Mouse (Mus musculus) urinary bladder, postnatal 25 days (tissue): ENCODE data around the gene Fam221b.

Experiments used
- DNase-seq: peaks from one replicate; pipeline ENCODE4 v3.0.0; 2022; ENCODE audit warnings: low spot score

Gene Fam221b

DNA sequence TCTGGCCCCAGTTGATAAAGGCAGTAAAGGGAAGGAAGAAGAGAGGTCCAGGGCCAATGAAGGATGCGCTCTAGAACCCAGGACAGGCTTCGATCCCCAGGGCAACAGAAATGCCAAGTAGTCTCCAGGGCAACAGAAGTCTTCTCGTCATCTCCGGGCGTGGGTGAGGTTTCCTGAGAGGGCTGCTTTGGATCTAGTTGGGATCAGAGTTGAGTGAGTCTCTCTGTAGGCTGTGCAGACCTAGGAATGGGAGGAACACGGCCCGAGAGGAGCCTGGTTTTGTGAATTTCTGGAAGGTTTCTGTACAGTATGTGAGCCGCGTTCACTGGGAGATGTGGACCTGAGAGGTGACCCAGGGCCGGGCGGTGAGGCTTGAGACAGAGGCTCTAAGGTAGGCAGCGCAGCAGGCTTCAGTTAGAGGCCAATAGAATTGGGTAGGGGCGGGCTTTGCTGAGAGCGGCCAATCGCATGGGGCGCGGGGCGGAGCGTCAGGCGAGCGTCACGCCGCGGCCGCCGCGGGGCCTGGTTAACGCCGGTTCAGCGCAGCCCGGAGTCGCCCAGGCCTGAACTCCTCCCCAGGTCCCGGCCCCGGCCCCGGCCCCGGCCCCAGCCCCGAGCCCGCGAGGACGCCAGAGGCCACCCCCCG is at the start of gene Fam221b, which contains the start of gene Tmem8b:
TSS of gene Fam221b (minus strand) at position 364 of the 646 bp plus-strand sequence.
TSS of gene Tmem8b (plus strand) at position 190 of the 646 bp plus-strand sequence.
- peak; percentile 83 for DNase-seq

DNA sequence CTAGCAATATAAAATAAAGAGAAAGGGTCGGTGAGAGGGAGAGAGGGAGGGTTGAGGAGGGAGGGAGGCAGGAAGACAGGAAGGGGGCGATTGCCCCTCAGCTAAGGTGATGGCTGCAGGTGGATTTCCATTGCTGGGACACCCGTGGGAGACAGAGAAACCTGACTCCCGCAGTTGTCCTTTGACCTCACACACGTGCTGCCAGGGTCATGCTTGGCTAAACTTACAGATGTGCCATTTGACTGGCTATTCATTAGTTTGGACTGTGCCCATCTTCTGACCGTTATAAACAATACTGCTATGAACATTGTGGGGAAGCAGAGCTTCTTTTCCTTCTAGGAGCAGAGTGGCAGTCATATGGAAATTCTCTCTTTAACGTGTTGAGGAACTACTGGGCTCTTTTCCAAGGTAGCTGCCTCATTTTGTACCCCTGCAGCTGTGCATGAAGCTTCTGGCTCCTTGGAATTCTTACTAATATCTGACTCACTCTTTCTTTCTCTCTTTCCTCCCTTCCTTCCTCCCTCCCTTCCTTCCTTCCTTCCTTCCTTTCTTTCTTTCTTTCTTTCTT is 44.8 kb upstream of the Fam221b start:
- DNase-seq = no peak

DNA sequence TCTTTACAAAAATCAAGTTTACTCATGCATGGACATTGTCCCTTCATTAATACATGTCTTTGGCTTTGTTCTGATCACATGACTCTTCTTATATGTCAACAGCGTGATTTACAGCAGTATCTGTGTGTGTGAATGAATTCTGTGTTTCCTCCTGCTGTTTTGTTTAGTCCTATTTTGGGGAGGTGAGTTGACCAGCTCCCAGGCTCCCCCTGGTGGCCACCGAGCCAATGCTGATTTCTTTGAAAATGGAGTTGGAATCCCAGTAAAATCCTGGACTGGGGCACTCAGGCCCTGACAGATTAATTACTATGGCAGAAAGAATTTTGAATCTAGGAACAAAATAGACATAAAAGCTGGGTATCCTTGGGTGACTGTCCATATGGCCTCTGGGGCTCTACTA is 42.9 kb upstream of the Fam221b start:
- peak; percentile 89 for DNase-seq

DNA sequence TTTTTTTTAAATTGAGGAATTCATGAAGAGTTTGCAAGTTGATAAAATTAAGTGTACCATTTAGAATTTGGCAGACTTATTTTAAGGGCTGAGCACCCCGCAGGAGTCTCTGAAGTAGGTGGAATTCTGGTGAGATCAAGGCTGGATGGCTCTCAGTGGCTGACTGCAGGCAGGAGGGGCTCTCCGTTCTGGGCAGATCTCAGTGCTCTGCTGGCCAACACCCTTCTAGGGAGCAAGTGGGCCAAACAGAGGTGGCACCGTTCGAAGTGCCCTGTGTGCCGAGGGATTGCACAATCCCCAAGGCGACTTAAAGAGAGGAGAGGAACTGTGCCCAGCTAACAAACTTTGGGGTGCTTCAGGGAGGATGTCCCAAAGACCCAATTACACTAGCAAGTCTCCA is 40.9 kb upstream of the Fam221b start, which contains the start of gene Olfr71:
TSS of gene Olfr71 (minus strand) at position 387 of the 400 bp plus-strand sequence.
- DNase-seq = no peak

DNA sequence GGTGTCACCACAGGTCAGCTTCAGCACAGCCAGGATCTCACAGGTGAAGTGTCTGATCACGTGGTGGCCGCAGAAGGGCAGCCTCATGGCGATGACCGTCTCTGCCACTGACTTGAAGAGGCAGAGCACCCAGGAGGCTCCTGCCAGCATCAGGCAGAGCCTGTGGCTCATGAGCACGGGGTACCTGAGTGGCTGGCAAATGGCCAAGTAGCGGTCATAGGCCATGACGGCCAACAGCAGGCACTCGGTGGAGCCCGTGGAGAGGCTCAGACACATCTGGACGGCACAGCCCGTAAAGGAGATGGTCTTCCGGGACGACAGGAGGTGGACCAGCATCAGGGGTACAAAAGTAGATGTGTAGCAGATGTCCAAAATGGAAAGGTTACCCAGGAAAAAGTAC is 37.0 kb upstream of the Fam221b start:
- DNase-seq = no peak

DNA sequence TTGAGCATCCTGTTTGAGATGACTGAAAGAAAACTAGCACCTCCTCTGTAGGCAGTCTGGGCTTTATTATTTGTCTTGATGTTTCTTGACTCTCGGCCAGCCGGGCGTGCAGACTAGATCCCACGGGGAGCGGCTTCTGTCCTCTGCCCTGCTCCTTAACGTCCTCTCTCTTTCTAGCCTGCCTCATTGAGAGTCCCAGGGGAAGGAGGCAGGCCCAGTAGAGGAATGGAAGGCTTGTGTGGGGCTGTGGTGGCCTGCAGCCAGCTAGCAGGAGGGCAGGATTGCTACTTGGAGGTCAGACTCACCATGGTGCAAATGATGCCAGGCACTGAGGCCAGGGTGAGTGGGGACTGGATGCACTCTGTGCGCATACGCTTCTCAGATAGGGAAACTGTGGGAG is 34.9 kb upstream of the Fam221b start:
- no peak for DNase-seq

DNA sequence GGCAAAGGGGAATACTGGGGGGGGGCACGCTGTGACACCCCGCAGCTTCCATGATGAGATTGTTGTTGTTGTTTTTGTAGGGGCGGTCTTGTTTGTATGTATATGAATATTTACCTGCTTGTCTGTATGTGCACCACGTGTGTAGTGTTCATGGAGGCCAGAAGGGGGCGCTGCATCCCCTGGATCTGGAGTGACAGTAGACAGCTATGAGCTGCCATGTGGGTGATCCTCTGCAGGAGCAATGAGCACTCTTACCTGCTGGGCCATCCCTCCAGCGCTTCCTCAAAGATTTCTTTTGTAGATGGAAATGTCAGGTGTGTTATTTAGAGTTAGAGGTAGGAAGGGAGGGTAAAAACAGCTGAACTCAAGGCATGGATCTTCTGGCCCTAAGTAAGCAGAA is 34.5 kb upstream of the Fam221b start:
- no peak for DNase-seq

DNA sequence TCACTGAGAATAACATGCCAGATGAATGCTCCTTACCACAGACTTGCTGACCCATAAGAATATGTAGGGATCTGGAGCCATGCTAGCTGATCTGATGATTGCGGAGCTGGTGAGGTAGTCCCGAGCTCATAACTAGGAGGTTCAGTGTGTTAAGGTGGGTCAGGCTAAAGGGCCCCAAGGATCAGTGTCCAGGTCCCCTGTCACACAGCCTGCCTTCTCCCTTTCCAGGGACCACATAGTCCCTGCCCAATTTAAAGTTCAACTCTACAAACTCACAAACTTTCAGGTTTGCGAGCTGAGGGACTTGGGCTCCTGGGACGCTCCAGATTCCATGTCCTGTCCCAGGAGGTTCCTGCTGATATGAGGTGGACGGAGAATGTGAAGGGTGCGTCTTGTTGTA is 31.8 kb upstream of the Fam221b start, which contains the start of gene Olfr70:
TSS of gene Olfr70 (minus strand) at position 101 of the 400 bp plus-strand sequence.
- no peak for DNase-seq

DNA sequence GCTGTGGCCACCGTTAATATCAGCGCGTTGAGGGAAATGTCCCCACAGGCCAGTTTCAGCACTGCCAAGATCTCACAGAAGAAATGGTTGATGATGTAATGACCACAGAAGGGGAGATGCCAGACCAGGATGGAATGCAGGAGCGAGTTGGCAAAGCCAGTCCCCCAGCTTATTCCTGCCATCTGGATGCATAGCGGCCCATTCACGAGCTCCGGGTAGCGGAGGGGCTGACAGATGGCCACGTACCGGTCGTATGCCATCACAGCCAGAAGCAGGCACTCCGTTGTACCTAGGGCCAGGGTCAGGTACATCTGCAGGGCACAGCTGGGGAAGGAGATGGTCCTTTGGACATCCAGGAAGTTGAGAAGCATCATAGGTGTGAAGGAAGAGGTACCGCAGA is 27.6 kb upstream of the Fam221b start:
- no peak for DNase-seq

DNA sequence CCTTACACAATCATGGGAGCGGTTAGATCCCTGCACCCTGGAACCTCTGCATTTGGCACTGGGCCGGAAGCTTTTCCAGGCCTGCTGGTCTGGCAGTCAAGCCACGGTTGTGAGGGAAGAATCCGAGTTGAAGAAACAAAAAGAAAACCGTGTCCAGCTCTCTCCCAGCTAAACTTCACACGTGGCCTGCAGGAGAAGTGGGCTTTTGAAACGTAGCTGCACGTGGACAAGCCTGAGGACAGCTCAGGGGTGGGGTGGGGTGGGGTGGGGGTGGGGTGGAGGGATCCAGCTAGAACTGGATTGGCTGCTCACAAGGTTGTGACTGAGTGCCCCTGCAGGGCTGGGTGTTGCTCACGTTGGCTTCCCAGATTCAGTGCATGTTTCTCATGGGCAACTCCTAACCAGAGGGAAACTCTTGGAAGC is 26.3 kb upstream of the Fam221b start:
- peak; percentile 50 for DNase-seq

DNA sequence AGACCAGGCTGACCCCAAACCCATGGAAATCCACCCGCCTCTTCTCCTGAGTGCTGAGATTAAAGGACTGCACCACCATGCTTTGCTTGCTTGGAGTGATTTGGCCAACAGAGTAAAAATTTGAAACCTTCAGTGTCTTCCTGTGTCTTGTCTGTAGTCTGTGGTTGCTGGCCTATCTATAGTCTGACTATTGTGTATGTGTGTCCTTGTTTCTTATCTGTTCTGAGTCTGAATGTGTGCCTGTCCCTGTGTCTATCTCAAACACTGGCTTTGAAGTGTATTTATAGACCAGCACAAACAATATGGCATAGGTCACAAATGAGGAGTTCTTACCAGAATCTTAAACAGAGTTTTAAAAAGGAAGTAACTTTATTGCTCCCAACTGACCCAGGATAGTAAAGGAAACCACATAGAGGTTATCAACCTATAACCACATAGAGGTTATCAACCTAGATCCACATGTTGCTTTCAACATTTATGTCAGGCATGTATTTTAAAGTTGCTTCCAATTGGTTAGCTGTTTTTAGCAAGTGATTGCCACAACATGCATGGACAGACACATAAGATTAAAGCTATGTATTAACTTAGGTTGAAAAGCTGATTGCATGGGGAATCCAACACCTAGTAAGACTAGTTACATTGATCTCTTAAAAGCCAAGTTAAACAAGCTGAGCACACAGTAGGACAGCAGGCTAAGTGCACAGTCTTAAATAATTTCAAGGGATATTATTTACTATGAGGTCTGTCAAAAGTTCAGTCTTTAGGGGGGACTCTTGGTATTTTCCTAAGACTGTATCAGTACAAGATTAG is 25.7 kb upstream of the Fam221b start:
- no peak for DNase-seq

DNA sequence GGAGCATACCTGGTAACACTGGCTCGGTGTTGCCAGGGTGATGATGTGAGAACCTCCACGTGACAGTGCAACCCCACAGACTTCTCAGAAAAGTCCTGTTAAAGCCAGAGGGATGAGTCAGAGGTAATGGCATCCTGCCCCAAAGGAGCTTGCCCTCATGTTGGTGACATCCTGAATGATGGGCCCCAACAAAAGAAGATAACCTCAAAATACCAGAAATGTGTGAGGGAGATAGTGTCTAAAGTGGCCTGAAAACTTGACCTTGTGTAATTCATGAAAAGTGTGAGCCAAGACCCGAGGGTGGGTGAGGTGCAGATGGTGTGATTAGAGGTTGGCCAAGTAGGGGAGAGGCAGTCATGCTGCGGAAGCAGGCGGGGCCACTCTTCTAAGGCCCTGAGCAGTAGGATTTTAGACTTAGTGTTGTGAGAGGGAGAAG is 24.9 kb upstream of the Fam221b start:
- DNase-seq = peak; percentile 45

DNA sequence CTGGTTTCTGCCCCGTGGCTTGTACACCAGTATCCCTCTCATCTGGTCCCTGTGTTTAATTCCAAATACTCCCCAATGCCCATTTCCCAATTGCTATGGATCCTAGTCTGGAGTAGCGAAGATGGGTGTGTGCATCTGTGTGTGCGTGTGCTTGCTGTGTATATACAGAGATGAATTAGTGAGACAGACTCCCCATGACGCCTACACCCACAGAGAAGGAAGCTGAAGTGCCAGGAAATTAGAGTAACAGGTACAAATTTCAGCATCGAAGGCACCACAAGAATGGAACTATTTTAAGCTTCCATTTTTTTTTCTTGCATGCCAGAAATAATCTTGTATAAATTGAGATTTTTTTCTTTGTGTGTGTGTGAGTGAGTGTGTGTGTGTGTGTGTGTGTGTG is 22.1 kb upstream of the Fam221b start:
- no peak for DNase-seq

DNA sequence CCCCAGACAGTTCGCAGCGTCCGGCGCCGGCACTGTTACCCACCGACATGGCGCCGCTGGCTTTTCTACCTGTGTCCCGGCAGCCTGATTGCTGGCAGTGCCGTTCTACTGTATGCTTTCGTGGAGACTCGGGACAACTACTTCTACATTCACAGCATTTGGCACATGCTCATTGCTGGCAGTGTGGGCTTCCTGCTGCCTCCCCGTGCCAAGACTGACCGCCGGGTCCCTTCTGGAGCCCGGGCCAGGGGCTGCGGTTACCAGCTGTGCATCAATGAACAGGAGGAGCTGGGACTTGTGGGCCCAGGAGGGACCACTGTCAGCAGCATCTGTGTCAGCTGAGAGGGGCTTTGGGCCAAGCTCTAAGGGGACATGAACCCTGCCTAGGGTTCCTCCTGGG is 21.1 kb upstream of the Fam221b start:
- DNase-seq = no peak

DNA sequence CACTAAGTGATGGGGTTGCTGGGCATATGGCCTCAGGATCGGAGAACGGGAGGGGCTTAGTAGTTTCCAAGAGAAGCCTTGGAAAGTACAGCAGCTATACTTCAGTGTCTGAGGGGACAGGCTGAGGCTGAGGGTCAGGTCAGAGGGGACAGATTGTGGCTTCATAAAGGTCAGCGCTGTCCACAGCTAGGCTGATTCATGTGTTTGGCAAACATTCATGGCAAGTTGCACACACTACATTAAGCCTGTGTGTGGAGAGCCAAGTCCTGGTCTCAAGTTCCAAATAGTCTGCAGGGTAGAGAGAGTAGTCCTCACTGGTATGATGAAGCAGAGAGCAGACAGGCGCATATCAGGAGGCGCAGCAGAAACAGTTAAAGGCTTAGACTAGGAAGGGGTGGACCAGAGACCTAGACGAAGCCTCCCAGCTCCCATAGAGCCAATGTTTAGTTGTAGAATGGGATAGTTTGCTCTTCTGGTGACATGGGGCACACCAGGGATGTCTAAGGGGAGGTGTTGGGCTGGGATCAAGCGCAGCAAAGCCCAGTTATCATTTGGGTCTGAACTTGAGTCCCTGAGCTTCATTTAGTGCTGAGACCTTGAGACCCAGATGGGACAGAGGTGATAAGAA is 10.6 kb upstream of the Fam221b start:
- no peak for DNase-seq

DNA sequence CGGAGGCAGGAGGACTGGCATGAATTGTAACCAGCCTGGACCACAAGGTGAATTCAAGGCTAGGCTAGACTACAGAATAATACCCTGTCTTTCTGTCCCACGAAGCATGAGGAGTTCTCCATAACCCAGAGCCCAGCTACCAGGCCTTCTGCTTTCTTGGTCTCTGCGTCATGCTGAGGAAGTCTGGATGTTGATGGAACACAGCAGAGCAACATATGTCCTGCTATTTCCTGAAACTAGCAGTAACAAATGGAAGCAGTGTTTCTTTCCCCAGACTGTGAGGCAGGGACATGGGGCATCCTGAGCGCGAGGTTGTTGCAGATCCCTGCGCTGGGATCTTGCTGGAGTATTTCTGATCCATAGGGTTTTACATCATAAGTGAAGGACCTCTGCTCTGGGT is 9.6 kb upstream of the Fam221b start:
- no peak for DNase-seq

DNA sequence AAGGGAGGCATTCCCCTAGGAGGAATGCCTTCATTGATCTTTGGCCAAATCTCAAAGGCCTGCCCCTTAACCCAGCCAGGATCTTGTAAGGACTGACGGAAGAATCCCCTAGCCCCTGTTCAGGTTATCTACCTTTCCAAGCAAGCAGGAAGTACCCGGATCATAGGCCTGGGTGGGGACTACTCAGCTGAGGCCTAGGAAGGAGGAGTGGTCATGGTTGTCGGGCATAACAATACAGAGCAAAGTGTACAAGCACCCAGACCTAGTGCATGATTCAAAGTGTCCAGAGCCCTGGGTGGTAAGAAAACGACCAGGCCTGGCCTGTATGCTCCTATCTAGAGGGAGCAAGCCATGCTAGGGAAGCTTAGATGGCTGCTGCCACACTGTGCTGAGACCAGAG is 6.7 kb upstream of the Fam221b start:
- no peak for DNase-seq

DNA sequence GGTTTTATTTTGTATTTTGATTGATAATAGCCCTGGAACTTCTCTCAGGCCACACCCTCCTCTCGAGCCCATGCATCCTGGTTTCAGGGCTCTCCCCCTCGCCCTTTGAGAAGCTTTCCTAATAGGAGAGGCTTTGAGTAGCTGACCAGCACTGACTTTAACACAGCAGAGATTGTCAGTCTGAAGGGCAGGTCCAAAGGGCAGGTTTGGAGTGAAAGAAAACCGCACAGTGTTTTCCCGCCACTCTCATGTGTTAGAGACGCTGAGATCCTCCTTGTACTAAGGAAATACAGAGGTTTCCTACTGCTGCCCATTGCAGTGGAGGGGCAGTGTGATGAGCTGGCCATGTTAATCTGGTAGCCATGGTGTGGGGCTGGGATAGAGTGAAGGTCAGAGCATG is 6.0 kb upstream of the Fam221b start:
- no peak for DNase-seq

DNA sequence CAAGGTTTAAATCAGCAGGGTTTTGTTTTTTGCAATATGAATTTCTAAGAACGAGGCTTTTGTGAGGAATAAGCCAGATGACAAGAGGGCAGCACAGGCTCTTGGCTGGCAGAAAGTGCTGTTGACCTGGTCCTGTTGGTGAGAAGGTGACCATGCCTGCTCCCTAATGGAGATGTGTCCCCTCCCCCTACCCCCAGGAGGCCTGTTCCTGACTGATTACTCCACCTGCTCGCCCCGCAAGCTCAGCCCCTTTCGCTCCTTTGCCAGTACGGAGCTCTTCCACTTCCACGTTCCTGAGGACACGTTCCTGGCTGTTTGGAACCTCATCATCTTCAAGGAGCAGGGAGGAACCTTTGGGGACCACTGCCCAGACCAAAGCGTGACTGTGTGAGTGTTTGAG is 4.8 kb upstream of the Fam221b start:
- DNase-seq = no peak

DNA sequence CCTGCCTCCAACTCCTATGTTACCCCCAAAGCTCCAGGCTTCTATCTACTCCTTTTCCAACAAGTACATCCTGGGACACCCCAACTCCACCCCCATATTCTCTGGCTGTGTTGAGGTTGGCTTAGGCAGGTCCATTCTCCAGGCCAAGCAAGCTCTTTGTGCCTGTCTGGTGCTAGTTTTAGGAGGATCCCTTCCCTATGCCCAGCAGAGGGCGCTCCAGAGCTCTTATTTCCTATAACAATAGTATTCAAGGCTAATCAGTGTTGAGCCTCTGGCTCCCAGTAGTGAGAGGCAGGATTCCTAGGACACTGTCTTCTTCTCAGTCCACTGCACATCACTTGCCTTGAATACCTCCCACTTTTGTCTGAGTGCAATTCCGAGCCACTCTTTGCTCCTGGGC is 3.1 kb upstream of the Fam221b start:
- peak; percentile 91 for DNase-seq

DNA sequence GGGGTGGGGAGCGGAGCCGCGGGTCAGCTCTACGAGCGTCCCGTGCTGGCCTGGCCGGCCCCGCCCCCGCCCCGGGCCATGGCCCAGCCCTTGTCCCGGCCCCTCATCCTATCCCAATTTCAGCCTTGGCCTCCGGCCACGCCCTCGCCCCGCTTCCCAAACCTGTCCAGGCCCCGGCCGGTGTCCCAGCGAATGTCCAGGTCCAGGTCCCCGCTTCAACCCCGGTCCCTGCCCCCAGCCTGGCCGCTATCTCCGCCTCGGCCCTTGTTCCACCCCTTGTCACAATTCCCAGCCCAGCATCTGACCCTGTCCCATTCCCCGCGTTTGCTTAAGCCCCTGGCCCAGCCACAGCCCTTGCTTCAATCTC is 466 bp upstream of the Fam221b start:
- no peak for DNase-seq

DNA sequence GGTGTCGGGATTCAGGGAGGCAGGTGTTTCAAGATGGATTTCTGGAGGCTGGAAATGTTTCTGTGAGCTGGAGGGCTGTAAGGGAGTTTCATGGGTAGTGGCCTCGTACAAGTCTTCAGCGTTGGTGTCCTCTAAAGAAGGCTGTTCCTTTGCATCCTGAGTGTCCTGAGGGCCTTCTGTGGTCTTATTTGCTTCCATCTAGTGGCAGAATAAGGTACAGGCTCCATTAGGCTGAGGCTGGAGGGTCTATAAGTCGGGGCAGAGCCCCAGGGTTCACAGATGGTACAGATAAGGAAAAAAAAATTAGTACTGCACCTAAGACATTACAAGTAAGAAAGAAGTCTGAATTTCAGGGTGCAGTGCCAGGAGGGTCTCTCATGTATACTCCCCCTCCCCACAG is 2.5 kb downstream of the Fam221b start:
- no peak for DNase-seq

DNA sequence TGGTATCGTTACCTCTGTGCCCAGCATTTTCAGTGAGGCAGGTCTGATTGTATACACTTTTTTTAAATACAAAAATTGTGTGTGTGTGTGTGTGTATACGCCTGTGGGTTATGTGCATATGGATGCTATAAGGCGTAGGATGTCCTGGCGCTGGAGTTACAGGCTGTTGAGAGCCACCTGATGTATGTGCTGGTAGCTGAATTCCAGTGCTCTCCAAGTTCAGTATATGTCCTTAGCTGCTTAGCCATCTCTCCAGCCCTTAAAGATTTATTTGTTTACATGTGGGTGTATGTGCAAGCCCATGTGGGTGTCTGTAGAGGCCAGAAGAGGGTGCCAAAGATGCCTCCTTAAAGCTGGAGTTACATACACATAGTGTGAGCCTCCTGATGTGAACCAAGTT is 11.8 kb downstream of the Fam221b start:
- DNase-seq = no peak
